Mouse (Mus musculus) liver, embryonic 14.5 days (tissue): ENCODE measurements at regions not wholly inside any gene's neighbourhood (a gene's known extent, or its start where the extent isn't known, plus 50 kb on each side); places are given as distances from the start of the nearest gene placed in this dataset.

Source experiments
- CTCF ChIP-seq: IDR thresholded peaks from 2 replicates; pipeline ENCODE4 v1.5.1; 2016; ENCODE audit warnings: antibody characterized with exemption, low read depth, control low read depth
- EP300 ChIP-seq: IDR thresholded peaks from 2 replicates; pipeline ENCODE4 v1.6.1; 2016; ENCODE audit warnings: antibody characterized with exemption, low read depth

DNA sequence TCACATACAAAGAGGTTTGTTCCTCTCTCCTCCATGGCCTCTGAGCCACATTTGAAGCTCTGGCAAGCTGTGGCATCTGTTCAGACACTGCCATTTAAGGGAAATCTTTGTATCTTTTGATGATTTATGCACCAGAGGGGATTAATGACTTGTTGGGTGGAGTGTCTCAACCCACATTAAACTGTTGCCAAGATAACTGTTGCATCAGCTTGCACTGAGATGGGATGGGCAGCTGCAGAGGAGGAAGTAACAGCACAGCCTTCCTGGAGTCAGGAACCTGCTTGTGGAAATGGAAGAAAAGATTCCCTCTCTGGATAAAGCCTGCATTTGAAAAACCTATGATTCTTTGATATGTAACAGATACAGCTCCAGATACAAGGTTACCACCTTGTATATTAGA, 119.1 kb downstream of the Olfr721-ps1 start:
- TF ChIP-seq CTCF (no peak), EP300 (no peak)
